Mouse (Mus musculus): Measurements from ENCODE around the gene Gm10234. TPM values are rescaled to one million over a fixed set of nuclear protein-coding genes. Genes with fewer than 3 reads are reported as not detected.

The Gm10234 gene
- polyA plus RNA-seq, 1 experiment from 2014 or later = not detected

- Histone ChIP-seq H3K4me2 (ENCODE audit: low read length) (no peak overlapping the region), H3K9ac (ENCODE audit: low read depth, low read length) (no peak overlapping the region), H3K4me1 (ENCODE audit: control insufficient read depth, insufficient read depth, low read length) (no peaks in the 10 kb centered on the region), H3K9me3 (replicated peaks; ENCODE audit: control insufficient read depth, low read length, poor library complexity, severe bottlenecking) (no peaks in the 10 kb centered on the region), H3K4me3 (ENCODE audit: low read depth, low read length) (no peak overlapping the region), H3K27me3 (ENCODE audit: control insufficient read depth, insufficient read depth, low read depth, low read length) (no peaks in the 10 kb centered on the region), H3K27ac (ENCODE audit: low read length) (no peak overlapping the region), H3K36me3 (ENCODE audit: control insufficient read depth, insufficient read depth, low read length) (no peaks in the 10 kb centered on the region)
- ATAC-seq = no peak
- WGBS = 87% methylated on average over 5 of the region's 5 CpGs
Measured at GRCm38 (mm10) chr6:95360084-95360483, 38.2 kb downstream of the Gm10234 start.

DNA sequence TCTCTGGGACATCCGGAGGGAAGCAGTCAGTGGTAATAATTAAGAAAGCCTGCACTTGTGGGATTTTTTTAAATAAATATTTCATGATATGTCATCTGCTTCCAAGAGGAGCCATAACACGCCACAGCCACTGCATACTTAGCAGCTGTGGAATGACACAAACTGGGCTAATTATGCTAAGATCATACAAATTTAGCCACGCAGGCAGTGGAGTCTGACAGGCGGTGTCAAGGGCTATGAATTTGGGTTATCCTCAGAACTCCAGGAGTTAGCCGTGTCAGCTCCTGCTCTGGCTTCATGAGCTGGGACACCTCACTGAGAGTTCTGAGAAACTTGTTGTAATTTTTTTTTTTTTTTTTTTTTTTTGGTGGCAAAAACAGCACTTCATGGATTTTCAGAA, 40.8 kb downstream of the Gm10234 start:
- no peaks in the 10 kb centered on the region for H3K9me3 ChIP-seq (replicated peaks; ENCODE audit: control insufficient read depth, low read length, poor library complexity, severe bottlenecking)
- no peak overlapping the region for H3K9ac ChIP-seq (ENCODE audit: low read depth, low read length)
- no peaks in the 10 kb centered on the region for H3K36me3 ChIP-seq (ENCODE audit: control insufficient read depth, insufficient read depth, low read length)
- no peak overlapping the region for H3K4me3 ChIP-seq (ENCODE audit: low read depth, low read length)
- no peaks in the 10 kb centered on the region for H3K4me1 ChIP-seq (ENCODE audit: control insufficient read depth, insufficient read depth, low read length)
- H3K27ac ChIP-seq (ENCODE audit: low read length) = no peak overlapping the region
- peak; percentile 75; the same call in 1 of the 2 replicates for ATAC-seq
- no peak overlapping the region for H3K4me2 ChIP-seq (ENCODE audit: low read length)
- WGBS = 74% methylated on average over 5 of the region's 5 CpGs
- H3K27me3 ChIP-seq (ENCODE audit: control insufficient read depth, insufficient read depth, low read depth, low read length) = no peaks in the 10 kb centered on the region

DNA sequence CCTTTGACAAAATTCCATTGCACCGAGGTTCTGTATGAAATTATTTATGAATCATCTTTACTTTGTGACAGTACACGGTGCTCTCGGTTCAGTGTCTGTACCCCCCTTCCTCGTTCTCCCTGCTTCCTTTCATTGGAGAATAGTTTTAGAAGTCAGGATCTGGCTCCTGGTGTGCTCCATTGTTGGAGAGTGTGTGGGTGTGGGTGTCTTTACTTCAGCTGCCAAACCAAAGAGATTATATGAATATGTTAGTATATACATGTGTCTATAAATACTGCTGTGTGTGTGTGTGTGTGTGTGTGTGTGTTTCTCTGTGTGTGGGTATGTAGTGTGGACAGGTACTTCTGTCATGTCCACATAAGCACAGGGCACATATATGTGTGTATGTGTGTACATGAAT, 49.9 kb downstream of the Gm10234 start:
- no peaks in the 10 kb centered on the region for H3K4me1 ChIP-seq (ENCODE audit: control insufficient read depth, insufficient read depth, low read length)
- H3K27me3 ChIP-seq (ENCODE audit: control insufficient read depth, insufficient read depth, low read depth, low read length) = no peaks in the 10 kb centered on the region
- no peak overlapping the region for H3K9ac ChIP-seq (ENCODE audit: low read depth, low read length)
- no peak for ATAC-seq
- H3K9me3 ChIP-seq (replicated peaks; ENCODE audit: control insufficient read depth, low read length, poor library complexity, severe bottlenecking) = no peaks in the 10 kb centered on the region
- no peaks in the 10 kb centered on the region for H3K36me3 ChIP-seq (ENCODE audit: control insufficient read depth, insufficient read depth, low read length)
- H3K4me3 ChIP-seq (ENCODE audit: low read depth, low read length) = no peak overlapping the region
- H3K27ac ChIP-seq (ENCODE audit: low read length) = no peak overlapping the region
- WGBS = 67% methylated on average over 4 of the region's 4 CpGs
- H3K4me2 ChIP-seq (ENCODE audit: low read length) = no peak overlapping the region

Other genes with a start within 250 kb of the Gm10234 start
- gene Kbtbd8, start 204.9 kb upstream of the Gm10234 start, polyA plus RNA-seq (2015; fragmentation: Nextera tagmentation; extraction: Ambion mirVana) = 4.7 and 5.1 TPM in 2 replicates